Mouse (Mus musculus) kidney, postnatal 0 days (tissue): Measurements from ENCODE around the gene Tlr4. TPM values are rescaled to one million over a fixed set of nuclear protein-coding genes. Genes with fewer than 3 reads are reported as not detected.

ENCODE experiments used
- ATAC-seq: fragments of 200-750 bp; cut with Nextera tagmentation; replicated peaks from 2 replicates; pipeline ENCODE4 v1.8.0; 2017; ENCODE audit warnings: low read depth, moderate number of reproducible peaks, moderate TSS enrichment, moderate library complexity; ENCODE audit not compliant: low FRiP score
- DNase-seq: peaks from one replicate; pipeline ENCODE4 v3.0.0-alpha.2; 2016; ENCODE audit warnings: low spot score
- H3K27ac ChIP-seq: fragments of 300-500 bp; sonication (generic); 2 replicates; pipeline ENCODE4 v1.5.1; 2014; ENCODE audit warnings: mild to moderate bottlenecking
- H3K27me3 ChIP-seq: fragments of 300-500 bp; sonication (generic); 2 replicates; pipeline ENCODE4 v1.6.1; 2014; ENCODE audit warnings: low read length, mixed read lengths; ENCODE audit not compliant: insufficient read depth
- H3K36me3 ChIP-seq: fragments of 300-500 bp; sonication (generic); 2 replicates; pipeline ENCODE4 v1.6.1; 2014; ENCODE audit warnings: low read length, mixed read lengths; ENCODE audit not compliant: insufficient read depth
- H3K4me1 ChIP-seq: fragments of 300-500 bp; sonication (generic); replicated peaks from 2 replicates; pipeline ENCODE4 v1.6.1; 2014; ENCODE audit warnings: antibody characterized with exemption, low read length, mixed read lengths; ENCODE audit not compliant: insufficient read depth
- H3K4me2 ChIP-seq: fragments of 300-500 bp; sonication (generic); 2 replicates; pipeline ENCODE4 v1.6.1; 2014; ENCODE audit warnings: mild to moderate bottlenecking, low read length, moderate library complexity, mixed read lengths
- H3K4me3 ChIP-seq: fragments of 300-500 bp; sonication (generic); replicated peaks from 2 replicates; pipeline ENCODE4 v1.5.1; 2014; ENCODE audit warnings: low read depth, low read length
- H3K9ac ChIP-seq: fragments of 300-500 bp; sonication (generic); 2 replicates; pipeline ENCODE4 v1.6.1; 2014; ENCODE audit warnings: low read depth, low read length
- H3K9me3 ChIP-seq: fragments of 300-500 bp; sonication (generic); replicated peaks from 2 replicates; pipeline ENCODE4 v1.6.1; 2016; ENCODE audit warnings: low read length, inconsistent platforms, mixed read lengths
- CTCF ChIP-seq: IDR thresholded peaks from 2 replicates; pipeline ENCODE4 v1.5.1; 2016; ENCODE audit warnings: antibody characterized with exemption, low read depth, mild to moderate bottlenecking, moderate library complexity
- WGBS: fragments of 180-500 bp; shearing (Covaris S2); extraction: QIAGEN DNeasy Blood & Tissue Kit; methylation state at CpG from one replicate; pipeline ENCODE4 v1.1.7; 2014; 5-methylcytosine and 5-hydroxymethylcytosine counted together
- polyA plus RNA-seq: library from polyadenylated mRNA; unstranded; fragments of >200 nt; fragmentation: Nextera tagmentation; extraction: Ambion mirVana; gene quantifications from 2 replicates; pipeline ENCODE4 v1.2.1, GENCODE M21; 2015

Gene Tlr4
- polyA plus RNA-seq, 1 experiment from 2014 or later = 2.0 TPM

DNA sequence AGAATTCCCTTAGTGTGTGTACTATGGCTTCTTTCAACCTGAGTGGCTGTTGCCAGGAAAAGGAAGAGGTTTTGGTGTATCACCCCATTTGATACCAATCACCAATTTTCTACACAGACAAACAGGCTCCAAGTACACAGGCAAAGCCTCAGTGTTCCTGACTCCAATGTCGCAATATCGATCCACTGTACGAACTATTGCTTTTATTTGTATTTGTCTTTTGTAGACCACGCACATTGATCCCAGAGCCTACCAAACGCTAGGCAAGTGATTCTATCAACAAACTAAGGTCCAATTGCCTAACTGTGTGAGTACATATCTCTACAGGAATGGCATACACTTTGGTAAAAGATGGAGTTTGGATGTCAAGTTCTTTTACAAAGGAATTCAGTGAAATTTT is 55.9 kb downstream of the Tlr4 start:
- H3K4me3 ChIP-seq = no peak overlapping the region
- ATAC-seq = no peak
- no peaks in the 10 kb centered on the region for H3K9me3 ChIP-seq
- H3K27me3 ChIP-seq = no peaks in the 10 kb centered on the region
- no peaks in the 10 kb centered on the region for H3K4me1 ChIP-seq
- 95% methylated on average over 5 of the region's 5 CpGs for WGBS
- no peak overlapping the region for H3K4me2 ChIP-seq
- no peak for DNase-seq
- H3K9ac ChIP-seq = no peak overlapping the region
- no peak overlapping the region for H3K27ac ChIP-seq
- no peaks in the 10 kb centered on the region for H3K36me3 ChIP-seq
- TF ChIP-seq CTCF = no peak

DNA sequence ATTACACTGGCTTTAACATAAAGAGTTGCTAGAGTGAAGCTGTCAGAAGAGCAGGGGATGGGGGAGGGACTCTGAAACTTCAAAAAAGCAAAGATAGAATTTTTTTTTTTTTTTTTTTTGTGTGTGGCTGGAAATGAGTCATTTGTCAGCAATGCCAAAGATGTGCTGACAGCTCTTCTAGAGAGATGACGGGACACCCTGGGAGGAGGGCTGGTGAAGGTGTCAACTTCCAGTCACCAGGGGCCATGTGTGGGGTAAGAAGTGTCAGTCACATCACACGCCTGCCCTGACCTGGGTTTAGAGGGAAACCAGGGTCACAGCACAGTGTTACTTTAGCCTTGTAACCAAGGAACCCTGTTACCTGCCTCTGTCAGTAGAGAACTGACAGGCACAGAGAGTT is 67.2 kb downstream of the Tlr4 start:
- no peak overlapping the region for H3K4me3 ChIP-seq
- H3K9me3 ChIP-seq = no peaks in the 10 kb centered on the region
- no peaks in the 10 kb centered on the region for H3K36me3 ChIP-seq
- H3K4me1 ChIP-seq = no peaks in the 10 kb centered on the region
- no peak for ATAC-seq
- 23% methylated on average over 2 of the region's 2 CpGs for WGBS
- H3K4me2 ChIP-seq = no peak overlapping the region
- no peak overlapping the region for H3K9ac ChIP-seq
- no peak for TF ChIP-seq CTCF
- no peaks in the 10 kb centered on the region for H3K27me3 ChIP-seq
- no peak for DNase-seq
- no peak overlapping the region for H3K27ac ChIP-seq

DNA sequence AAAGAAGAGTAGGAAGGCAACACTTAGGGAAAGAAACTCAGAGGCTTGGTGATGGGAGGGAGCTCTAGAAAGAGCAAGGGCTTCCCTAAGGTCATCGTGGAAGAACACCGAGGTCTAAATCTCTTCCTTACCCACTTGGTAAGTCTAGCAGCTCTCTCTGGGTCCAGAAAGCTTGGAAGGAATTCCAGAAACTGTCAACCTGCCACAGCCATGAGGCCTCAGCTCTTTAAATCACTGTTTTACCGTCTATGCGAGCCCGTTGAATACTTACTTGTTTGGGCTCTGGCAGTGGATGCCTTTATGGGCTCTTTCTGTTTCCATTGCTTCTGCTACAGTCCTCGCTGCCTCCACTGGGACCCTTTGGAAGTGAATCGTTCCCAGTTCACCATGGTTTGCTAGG is 67.6 kb downstream of the Tlr4 start:
- H3K27me3 ChIP-seq = no peaks in the 10 kb centered on the region
- no peak overlapping the region for H3K27ac ChIP-seq
- no peaks in the 10 kb centered on the region for H3K36me3 ChIP-seq
- H3K9ac ChIP-seq = no peak overlapping the region
- DNase-seq = no peak
- WGBS = 49% methylated on average over 7 of the region's 7 CpGs
- H3K4me3 ChIP-seq = no peak overlapping the region
- H3K4me1 ChIP-seq = no peaks in the 10 kb centered on the region
- no peak for ATAC-seq
- no peaks in the 10 kb centered on the region for H3K9me3 ChIP-seq
- H3K4me2 ChIP-seq = no peak overlapping the region
- no peak for TF ChIP-seq CTCF

DNA sequence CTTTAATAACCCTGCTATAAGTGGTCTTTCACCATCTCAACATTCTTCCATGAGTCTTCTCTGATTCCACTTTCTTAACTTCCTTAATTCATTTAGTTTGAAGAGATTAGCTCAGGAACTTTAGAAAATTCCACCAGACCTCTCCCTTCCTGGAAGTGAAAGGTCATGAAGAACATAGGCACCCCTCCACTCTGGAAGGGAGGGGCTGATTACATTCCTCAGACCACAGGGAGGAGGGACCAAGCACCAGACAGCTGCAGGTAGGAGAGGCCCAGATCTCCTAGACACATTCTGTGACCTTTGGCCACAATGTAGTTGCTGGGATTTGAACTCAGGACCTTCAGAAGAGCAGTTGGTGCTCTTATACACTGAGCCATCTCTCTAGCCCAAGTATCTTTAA is 72.7 kb downstream of the Tlr4 start:
- Histone ChIP-seq H3K27me3 (no peaks in the 10 kb centered on the region), H3K4me2 (no peak overlapping the region), H3K4me1 (no peaks in the 10 kb centered on the region), H3K9ac (no peak overlapping the region), H3K4me3 (no peak overlapping the region), H3K27ac (no peak overlapping the region), H3K9me3 (no peaks in the 10 kb centered on the region), H3K36me3 (no peaks in the 10 kb centered on the region)
- ATAC-seq (no peak), DNase-seq (no peak)
- TF ChIP-seq CTCF = no peak

DNA sequence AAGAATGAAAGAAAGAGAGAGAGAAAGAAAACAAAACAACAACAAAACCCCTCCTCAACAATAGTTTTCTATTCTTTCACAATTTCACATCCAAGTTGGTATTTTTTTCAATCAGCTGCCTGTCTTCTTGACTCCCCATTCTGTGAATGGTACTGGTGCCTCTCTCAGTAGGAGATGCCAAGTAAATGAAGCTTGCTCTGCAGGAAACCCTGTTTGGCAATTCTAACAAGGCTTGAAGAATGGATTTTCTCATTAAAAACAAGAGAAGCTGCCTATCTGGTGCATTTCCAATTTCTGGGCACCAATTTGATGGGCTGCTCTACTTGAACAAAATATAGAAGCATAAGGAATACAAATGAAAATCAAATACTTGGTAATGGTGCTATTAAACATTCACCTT is 74.1 kb downstream of the Tlr4 start:
- Histone ChIP-seq H3K4me2 (no peak overlapping the region), H3K9me3 (no peaks in the 10 kb centered on the region), H3K4me3 (no peak overlapping the region), H3K36me3 (no peaks in the 10 kb centered on the region), H3K27ac (no peak overlapping the region), H3K9ac (no peak overlapping the region), H3K27me3 (no peaks in the 10 kb centered on the region), H3K4me1 (no peaks in the 10 kb centered on the region)
- TF ChIP-seq CTCF = no peak
- DNase-seq = no peak
- no peak for ATAC-seq

DNA sequence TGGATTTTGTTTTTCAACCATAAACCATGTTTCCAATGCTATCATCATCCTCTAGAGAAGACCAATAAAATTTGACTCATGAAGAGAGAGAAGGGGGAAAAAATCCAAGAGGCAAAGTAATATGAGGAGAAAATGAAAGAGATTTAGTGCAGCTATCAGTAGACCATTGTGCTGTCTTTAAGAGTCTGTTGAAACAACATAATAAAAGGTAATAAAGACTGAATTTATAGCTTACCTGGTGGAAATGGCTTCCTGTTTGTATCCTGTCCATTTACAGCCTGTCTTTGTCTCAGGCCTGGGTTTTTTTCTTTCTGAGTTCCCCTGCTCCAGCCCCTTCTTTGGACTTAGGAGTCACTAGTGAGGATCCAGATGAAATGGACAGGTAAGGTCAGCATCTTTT is 81.0 kb downstream of the Tlr4 start:
- Histone ChIP-seq H3K36me3 (no peaks in the 10 kb centered on the region), H3K27me3 (no peaks in the 10 kb centered on the region), H3K27ac (no peak overlapping the region), H3K9ac (no peak overlapping the region), H3K4me1 (no peaks in the 10 kb centered on the region), H3K4me2 (no peak overlapping the region), H3K9me3 (no peaks in the 10 kb centered on the region), H3K4me3 (no peak overlapping the region)
- ATAC-seq = no peak
- DNase-seq = no peak
- no peak for TF ChIP-seq CTCF

DNA sequence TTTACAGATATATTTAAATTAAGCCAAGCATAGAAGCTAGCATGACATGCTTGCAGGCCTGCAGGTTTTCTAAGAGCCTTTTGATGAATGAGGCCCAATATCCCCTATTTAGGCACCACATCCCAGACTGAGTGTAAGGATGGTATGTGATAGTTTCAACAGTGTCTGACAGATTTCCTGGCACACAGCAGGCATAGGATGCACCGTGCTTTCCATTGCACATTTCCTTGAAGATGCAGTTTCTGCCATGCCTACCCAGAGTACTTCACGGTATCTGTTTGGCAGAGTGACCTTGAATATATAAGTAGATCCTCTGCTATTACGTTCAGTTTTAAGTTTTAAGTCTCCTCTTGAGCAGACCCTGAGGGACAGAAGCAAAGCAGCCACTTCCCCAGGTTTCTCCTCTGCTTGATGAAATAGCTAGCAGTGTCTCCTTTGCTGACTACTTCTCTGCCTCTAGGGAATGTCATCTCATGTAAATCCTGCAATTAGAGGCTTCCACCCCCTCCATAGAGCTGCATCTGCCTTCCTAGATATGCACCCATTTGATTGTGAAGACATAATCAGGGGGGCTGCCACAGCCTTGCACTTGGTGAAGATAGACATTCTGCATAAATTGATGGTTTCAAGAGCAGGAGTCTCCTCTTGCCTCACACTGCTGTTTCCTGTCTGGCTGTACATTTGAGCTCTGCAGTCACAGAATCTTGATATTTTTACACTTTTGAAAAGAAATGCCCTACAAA is 92.4 kb downstream of the Tlr4 start:
- no peak for DNase-seq
- TF ChIP-seq CTCF = no peak
- no peaks in the 10 kb centered on the region for H3K9me3 ChIP-seq
- no peaks in the 10 kb centered on the region for H3K27me3 ChIP-seq
- H3K9ac ChIP-seq = no peak overlapping the region
- no peak overlapping the region for H3K27ac ChIP-seq
- no peaks in the 10 kb centered on the region for H3K4me1 ChIP-seq
- WGBS = 86% methylated on average over 3 of the region's 3 CpGs
- H3K36me3 ChIP-seq = no peaks in the 10 kb centered on the region
- H3K4me2 ChIP-seq = no peak overlapping the region
- no peak for ATAC-seq
- H3K4me3 ChIP-seq = no peak overlapping the region
